Mouse (Mus musculus): ENCODE results near the gene Gchfr. TPM values are rescaled to one million over a fixed set of nuclear protein-coding genes. Genes with fewer than 3 reads are reported as not detected.
A peak's percentile ranks its signal among the peaks of the same experiment; 100 is the strongest.

Gene Gchfr
- polyA plus RNA-seq, 1 experiment from 2014 or later, result 2.9 TPM

GRCm38 (mm10) chr2:119176761-119177160, 9.2 kb downstream of the Gchfr start:
- Histone ChIP-seq H3K27ac (ENCODE audit: low read length) (no peak overlapping the region), H3K27me3 (ENCODE audit: control insufficient read depth, insufficient read depth, low read length) (no peaks in the 10 kb centered on the region), H3K4me1 (ENCODE audit: control insufficient read depth, insufficient read depth, low read length) (peaks cover 15% of the 10 kb centered on the region), H3K36me3 (ENCODE audit: control insufficient read depth, insufficient read depth, low read length) (peaks cover 13% of the 10 kb centered on the region; the same call in 1 of the 2 replicates), H3K9ac (replicated peaks; ENCODE audit: low read depth, low read length) (no peak overlapping the region), H3K9me3 (ENCODE audit: control insufficient read depth, low read depth, low read length) (no peaks in the 10 kb centered on the region), H3K4me3 (ENCODE audit: low read depth, low read length) (no peak overlapping the region), H3K4me2 (replicated peaks; ENCODE audit: low read depth, low read length) (no peak overlapping the region)
- 58% methylated on average over 3 of the region's 3 CpGs for WGBS
- ATAC-seq (ENCODE audit: insufficient number of reproducible peaks, insufficient read depth, low FRiP score, low read depth), result no peak

DNA sequence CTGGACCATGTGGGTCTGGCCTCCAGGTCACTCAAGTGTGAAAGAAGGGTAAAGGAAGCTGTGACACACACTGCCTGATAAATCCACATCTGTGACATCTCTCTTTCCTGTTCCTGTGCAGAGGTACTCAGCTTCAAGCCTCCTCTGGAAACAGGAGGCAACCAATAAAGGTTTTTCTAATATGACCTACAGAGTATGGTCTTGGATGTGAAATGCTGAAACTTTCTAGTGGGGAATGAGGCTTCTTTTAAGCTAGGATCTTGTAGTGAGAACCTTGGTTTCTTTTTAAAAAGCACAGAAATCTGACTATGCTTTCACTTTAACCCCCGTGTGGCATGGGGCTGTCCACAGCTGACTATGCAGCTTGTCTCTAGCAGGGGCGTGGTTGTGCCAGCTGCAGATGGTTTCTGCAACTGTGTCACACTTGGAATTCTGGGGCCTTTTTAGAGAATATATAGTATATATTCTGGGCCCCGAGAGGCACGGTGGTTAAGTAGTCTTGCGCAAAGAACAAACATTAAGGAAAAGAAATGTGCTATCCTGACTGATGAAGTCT, 9.9 kb downstream of the Gchfr start:
- H3K36me3 ChIP-seq (ENCODE audit: control insufficient read depth, insufficient read depth, low read length), result peaks cover 13% of the 10 kb centered on the region; the same call in 1 of the 2 replicates
- 82% methylated on average over 5 of the region's 5 CpGs for WGBS
- H3K4me3 ChIP-seq (ENCODE audit: low read depth, low read length), result no peak overlapping the region
- H3K9ac ChIP-seq (replicated peaks; ENCODE audit: low read depth, low read length), result no peak overlapping the region
- no peaks in the 10 kb centered on the region for H3K9me3 ChIP-seq (ENCODE audit: control insufficient read depth, low read depth, low read length)
- no peaks in the 10 kb centered on the region for H3K27me3 ChIP-seq (ENCODE audit: control insufficient read depth, insufficient read depth, low read length)
- no peak overlapping the region for H3K4me2 ChIP-seq (replicated peaks; ENCODE audit: low read depth, low read length)
- no peak overlapping the region for H3K27ac ChIP-seq (ENCODE audit: low read length)
- peaks cover 15% of the 10 kb centered on the region for H3K4me1 ChIP-seq (ENCODE audit: control insufficient read depth, insufficient read depth, low read length)
- no peak for ATAC-seq (ENCODE audit: insufficient number of reproducible peaks, insufficient read depth, low FRiP score, low read depth)

- H3K4me1 ChIP-seq (ENCODE audit: control insufficient read depth, insufficient read depth, low read length), result no peaks in the 10 kb centered on the region
- no peak overlapping the region for H3K27ac ChIP-seq (ENCODE audit: low read length)
- no peaks in the 10 kb centered on the region for H3K9me3 ChIP-seq (ENCODE audit: control insufficient read depth, low read depth, low read length)
- H3K27me3 ChIP-seq (ENCODE audit: control insufficient read depth, insufficient read depth, low read length), result no peaks in the 10 kb centered on the region
- ATAC-seq (ENCODE audit: insufficient number of reproducible peaks, insufficient read depth, low FRiP score, low read depth), result no peak
- 88% methylated on average over 7 of the region's 7 CpGs for WGBS
- no peak overlapping the region for H3K4me2 ChIP-seq (replicated peaks; ENCODE audit: low read depth, low read length)
- H3K9ac ChIP-seq (replicated peaks; ENCODE audit: low read depth, low read length), result no peak overlapping the region
- H3K4me3 ChIP-seq (ENCODE audit: low read depth, low read length), result no peak overlapping the region
- H3K36me3 ChIP-seq (ENCODE audit: control insufficient read depth, insufficient read depth, low read length), result peaks cover 15% of the 10 kb centered on the region; the same call in 1 of the 2 replicates
Observed at GRCm38 (mm10) chr2:119182914-119183313, 15.3 kb downstream of the Gchfr start.

DNA sequence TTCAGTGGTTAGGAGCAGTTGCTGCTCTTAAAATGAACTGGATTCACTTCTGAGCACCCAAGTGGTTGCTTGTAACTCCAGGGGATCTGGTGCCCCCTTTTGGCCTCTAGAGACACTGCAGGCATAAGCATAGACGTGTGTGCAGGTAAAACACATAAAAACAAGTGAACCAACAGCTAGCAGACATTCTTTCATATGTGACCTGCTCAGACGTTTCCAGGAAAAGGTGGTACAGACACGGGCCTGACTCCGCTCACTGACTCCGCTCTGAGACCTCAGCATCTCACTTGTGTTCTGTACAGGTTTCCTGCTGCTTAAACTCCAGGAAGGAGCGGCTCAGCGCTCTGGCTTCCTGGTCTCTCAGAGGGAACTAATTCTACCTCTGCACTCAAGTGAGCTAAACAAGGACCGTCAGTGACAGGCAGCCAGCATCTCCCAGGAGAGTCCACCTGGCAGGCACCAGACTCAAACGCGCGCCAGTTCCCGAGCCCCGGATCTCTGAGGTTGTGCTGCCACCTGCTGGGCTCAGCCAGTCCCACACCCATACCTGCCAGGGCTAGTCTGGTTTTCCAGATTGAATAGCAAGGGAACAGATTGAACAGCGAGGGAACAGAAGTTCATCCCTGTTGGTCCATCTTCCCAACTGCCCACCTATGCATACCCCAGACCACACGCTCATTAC, 21.6 kb downstream of the Gchfr start:
- 8% methylated on average over 15 of the region's 15 CpGs for WGBS
- H3K27me3 ChIP-seq (ENCODE audit: control insufficient read depth, insufficient read depth, low read length), result no peaks in the 10 kb centered on the region
- H3K4me2 ChIP-seq (replicated peaks; ENCODE audit: low read depth, low read length), result peak overlapping the region; percentile 48
- no peak overlapping the region for H3K9ac ChIP-seq (replicated peaks; ENCODE audit: low read depth, low read length)
- H3K4me3 ChIP-seq (ENCODE audit: low read depth, low read length), result peak overlapping the region; percentile 20; the same call in 1 of the 2 replicates
- peaks cover 6% of the 10 kb centered on the region; the same call in 1 of the 2 replicates for H3K36me3 ChIP-seq (ENCODE audit: control insufficient read depth, insufficient read depth, low read length)
- H3K4me1 ChIP-seq (ENCODE audit: control insufficient read depth, insufficient read depth, low read length), result 0 out of 2 replicates have a peak, but pooled peaks cover 5% of the 10 kb centered on the region
- H3K9me3 ChIP-seq (ENCODE audit: control insufficient read depth, low read depth, low read length), result no peaks in the 10 kb centered on the region
- no peak overlapping the region for H3K27ac ChIP-seq (ENCODE audit: low read length)
- peak; percentile 75 for ATAC-seq (ENCODE audit: insufficient number of reproducible peaks, insufficient read depth, low FRiP score, low read depth)

DNA sequence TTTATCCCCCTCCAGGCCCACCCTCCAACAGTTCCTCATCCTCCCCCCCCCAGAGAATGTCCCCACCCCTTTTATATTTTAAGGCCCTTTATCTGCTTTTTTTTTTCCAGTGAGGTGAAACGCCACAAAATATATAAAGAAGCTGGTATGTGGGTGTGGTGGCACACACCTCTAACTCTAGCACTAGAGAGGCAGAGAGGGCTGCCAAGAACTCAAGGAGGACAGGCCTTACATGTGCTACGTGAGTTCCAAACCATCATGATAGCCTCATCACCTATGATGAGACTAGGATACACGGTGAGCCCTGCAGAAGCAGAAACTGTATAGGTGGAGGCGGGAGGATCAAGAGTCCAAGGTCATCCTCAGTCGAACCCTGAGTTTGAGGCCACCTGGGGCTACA, 23.4 kb downstream of the Gchfr start:
- Histone ChIP-seq H3K4me3 (ENCODE audit: low read depth, low read length) (no peak overlapping the region), H3K36me3 (ENCODE audit: control insufficient read depth, insufficient read depth, low read length) (no peaks in the 10 kb centered on the region), H3K4me1 (ENCODE audit: control insufficient read depth, insufficient read depth, low read length) (0 out of 2 replicates have a peak, but pooled peaks cover 5% of the 10 kb centered on the region), H3K9ac (replicated peaks; ENCODE audit: low read depth, low read length) (no peak overlapping the region), H3K9me3 (ENCODE audit: control insufficient read depth, low read depth, low read length) (no peaks in the 10 kb centered on the region), H3K27me3 (ENCODE audit: control insufficient read depth, insufficient read depth, low read length) (no peaks in the 10 kb centered on the region), H3K27ac (ENCODE audit: low read length) (no peak overlapping the region), H3K4me2 (replicated peaks; ENCODE audit: low read depth, low read length) (no peak overlapping the region)
- 78% methylated on average over 5 of the region's 5 CpGs for WGBS
- ATAC-seq (ENCODE audit: insufficient number of reproducible peaks, insufficient read depth, low FRiP score, low read depth), result no peak

DNA sequence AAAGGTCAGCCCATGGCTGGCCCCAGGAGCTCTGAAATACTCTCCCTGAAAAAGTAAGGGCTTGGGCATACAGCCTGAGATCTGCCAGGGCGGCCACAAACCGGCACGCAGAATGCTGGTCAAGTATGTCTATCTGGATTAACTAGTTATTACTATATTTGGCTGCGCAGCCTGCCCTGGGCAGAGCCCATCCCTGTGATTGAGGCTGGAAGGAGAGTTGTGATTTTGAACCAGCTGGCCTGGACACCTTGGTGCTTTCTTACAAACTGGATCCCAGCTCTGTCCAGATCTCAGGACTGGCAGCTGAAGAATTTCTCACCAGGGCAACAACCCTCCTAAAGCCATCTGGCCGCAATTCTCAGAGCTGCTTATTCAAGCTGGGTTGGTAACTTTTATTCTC, 26.6 kb downstream of the Gchfr start:
- no peaks in the 10 kb centered on the region for H3K36me3 ChIP-seq (ENCODE audit: control insufficient read depth, insufficient read depth, low read length)
- H3K4me2 ChIP-seq (replicated peaks; ENCODE audit: low read depth, low read length), result no peak overlapping the region
- no peaks in the 10 kb centered on the region for H3K27me3 ChIP-seq (ENCODE audit: control insufficient read depth, insufficient read depth, low read length)
- no peak for ATAC-seq (ENCODE audit: insufficient number of reproducible peaks, insufficient read depth, low FRiP score, low read depth)
- H3K4me1 ChIP-seq (ENCODE audit: control insufficient read depth, insufficient read depth, low read length), result 0 out of 2 replicates have a peak, but pooled peaks cover 2% of the 10 kb centered on the region
- H3K4me3 ChIP-seq (ENCODE audit: low read depth, low read length), result no peak overlapping the region
- no peaks in the 10 kb centered on the region for H3K9me3 ChIP-seq (ENCODE audit: control insufficient read depth, low read depth, low read length)
- H3K9ac ChIP-seq (replicated peaks; ENCODE audit: low read depth, low read length), result no peak overlapping the region
- 82% methylated on average over 5 of the region's 5 CpGs for WGBS
- H3K27ac ChIP-seq (ENCODE audit: low read length), result no peak overlapping the region

- 45% methylated on average over 4 of the region's 4 CpGs for WGBS
- Histone ChIP-seq H3K9ac (replicated peaks; ENCODE audit: low read depth, low read length) (no peak overlapping the region), H3K36me3 (ENCODE audit: control insufficient read depth, insufficient read depth, low read length) (no peaks in the 10 kb centered on the region), H3K4me3 (ENCODE audit: low read depth, low read length) (no peak overlapping the region), H3K27me3 (ENCODE audit: control insufficient read depth, insufficient read depth, low read length) (no peaks in the 10 kb centered on the region), H3K4me1 (ENCODE audit: control insufficient read depth, insufficient read depth, low read length) (no peaks in the 10 kb centered on the region), H3K4me2 (replicated peaks; ENCODE audit: low read depth, low read length) (no peak overlapping the region), H3K9me3 (ENCODE audit: control insufficient read depth, low read depth, low read length) (no peaks in the 10 kb centered on the region), H3K27ac (ENCODE audit: low read length) (no peak overlapping the region)
- ATAC-seq (ENCODE audit: insufficient number of reproducible peaks, insufficient read depth, low FRiP score, low read depth), result no peak
Observed at GRCm38 (mm10) chr2:119196316-119197108, 28.9 kb downstream of the Gchfr start.

DNA sequence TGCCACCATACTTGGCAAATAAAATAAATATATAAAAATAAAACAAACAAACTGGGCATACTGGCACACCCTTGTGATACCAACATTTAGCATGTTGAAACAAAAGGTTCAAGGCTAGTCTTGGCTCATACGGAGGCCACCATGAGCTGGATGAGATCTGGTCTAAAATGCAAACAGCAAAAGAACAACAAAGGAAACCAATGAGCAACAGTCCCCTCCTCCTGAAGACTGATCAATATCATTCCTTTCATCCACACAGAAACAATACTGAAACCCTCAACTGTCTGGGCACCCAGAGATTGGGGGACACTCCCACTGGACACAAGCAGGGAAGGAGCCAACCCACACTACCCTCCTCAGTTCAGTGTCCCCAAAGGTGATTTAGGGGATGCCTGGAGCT, 29.9 kb downstream of the Gchfr start:
- H3K9me3 ChIP-seq (ENCODE audit: control insufficient read depth, low read depth, low read length), result no peaks in the 10 kb centered on the region
- 75% methylated on average over 1 of the region's 1 CpGs for WGBS
- H3K27me3 ChIP-seq (ENCODE audit: control insufficient read depth, insufficient read depth, low read length), result no peaks in the 10 kb centered on the region
- no peak overlapping the region for H3K9ac ChIP-seq (replicated peaks; ENCODE audit: low read depth, low read length)
- no peaks in the 10 kb centered on the region for H3K36me3 ChIP-seq (ENCODE audit: control insufficient read depth, insufficient read depth, low read length)
- no peak overlapping the region for H3K27ac ChIP-seq (ENCODE audit: low read length)
- no peak overlapping the region for H3K4me3 ChIP-seq (ENCODE audit: low read depth, low read length)
- H3K4me2 ChIP-seq (replicated peaks; ENCODE audit: low read depth, low read length), result no peak overlapping the region
- ATAC-seq (ENCODE audit: insufficient number of reproducible peaks, insufficient read depth, low FRiP score, low read depth), result no peak
- H3K4me1 ChIP-seq (ENCODE audit: control insufficient read depth, insufficient read depth, low read length), result no peaks in the 10 kb centered on the region

All from stomach, embryonic 14.5 days (tissue).